Mouse (Mus musculus): Measurements from ENCODE around the gene Pknox2. TPM values are rescaled to one million over a fixed set of nuclear protein-coding genes. Genes with fewer than 3 reads are reported as not detected.

Pknox2 gene
- total RNA-seq, 1 experiment, result 1.8 TPM

- Histone ChIP-seq H3K4me3 (ENCODE audit: insufficient read depth in 1 of 2, low read depth in 1 of 2, low read length in 2 of 2, poor library complexity in 1 of 2, severe bottlenecking in 1 of 2) (no peak overlapping the region), H3K9ac (ENCODE audit: insufficient read depth, low read depth, low read length, poor library complexity, severe bottlenecking) (no peak overlapping the region), H3K27ac (ENCODE audit: insufficient read depth, low read depth, low read length, poor library complexity, severe bottlenecking) (no peak overlapping the region), H3K9me3 (ENCODE audit: control insufficient read depth, insufficient read depth, low read depth, low read length) (no peaks in the 10 kb centered on the region), H3K4me1 (ENCODE audit: control insufficient read depth in 2 of 2, insufficient read depth in 2 of 2, low read length in 2 of 2, poor library complexity in 1 of 2) (peaks cover 0 to 3% of the 10 kb centered on the region in 2 experiments; a peak in 1 of 4 replicates), H3K36me3 (ENCODE audit: control insufficient read depth, insufficient read depth, low read length, poor library complexity, severe bottlenecking) (no peaks in the 10 kb centered on the region)
- in situ Hi-C loops (cut with MboI; ENCODE audit: low sequenced_read_pairs in 2 of 2, unreplicated experiment in 2 of 2), result no loop called here
- DNase-seq (ENCODE audit: low read depth, low spot score), result no peak
- TF ChIP-seq ZC3H11A (IDR thresholded peaks at IDR 0.05; ENCODE audit: borderline replicate concordance, low read depth, low read length), result no peak
- no peak for TF ChIP-seq CHD2 (IDR thresholded peaks at IDR 0.05; ENCODE audit: low read depth, low read length)
- no peak for TF ChIP-seq MAFK (IDR thresholded peaks at IDR 0.05; ENCODE audit: insufficient read depth, low read depth, low read length)
- TF ChIP-seq HCFC1 (IDR thresholded peaks at IDR 0.05; ENCODE audit: borderline replicate concordance, insufficient read depth, low read length), result no peak
- no peak for TF ChIP-seq ZNF384 (IDR thresholded peaks at IDR 0.05; ENCODE audit: low read depth, low read length)
Observed at GRCm38 (mm10) chr9:36919472-36919871, 227.7 kb downstream of the Pknox2 start.

- Histone ChIP-seq H3K4me1 (ENCODE audit: control insufficient read depth in 2 of 2, insufficient read depth in 2 of 2, low read length in 2 of 2, poor library complexity in 1 of 2) (peaks cover 0 to 3% of the 10 kb centered on the region in 2 experiments; a peak in 1 of 4 replicates), H3K9me3 (ENCODE audit: control insufficient read depth, insufficient read depth, low read depth, low read length) (no peaks in the 10 kb centered on the region), H3K4me3 (ENCODE audit: insufficient read depth in 1 of 2, low read depth in 1 of 2, low read length in 2 of 2, poor library complexity in 1 of 2, severe bottlenecking in 1 of 2) (no peak overlapping the region), H3K27ac (ENCODE audit: insufficient read depth, low read depth, low read length, poor library complexity, severe bottlenecking) (no peak overlapping the region), H3K36me3 (ENCODE audit: control insufficient read depth, insufficient read depth, low read length, poor library complexity, severe bottlenecking) (no peaks in the 10 kb centered on the region), H3K9ac (ENCODE audit: insufficient read depth, low read depth, low read length, poor library complexity, severe bottlenecking) (no peak overlapping the region)
- TF ChIP-seq MAFK (IDR thresholded peaks at IDR 0.05; ENCODE audit: insufficient read depth, low read depth, low read length) (no peak), ZC3H11A (IDR thresholded peaks at IDR 0.05; ENCODE audit: borderline replicate concordance, low read depth, low read length) (no peak), ZNF384 (IDR thresholded peaks at IDR 0.05; ENCODE audit: low read depth, low read length) (no peak), CHD2 (IDR thresholded peaks at IDR 0.05; ENCODE audit: low read depth, low read length) (no peak), HCFC1 (IDR thresholded peaks at IDR 0.05; ENCODE audit: borderline replicate concordance, insufficient read depth, low read length) (no peak)
- no peak for DNase-seq (ENCODE audit: low read depth, low spot score)
- in situ Hi-C loops (cut with MboI; ENCODE audit: low sequenced_read_pairs in 2 of 2, unreplicated experiment in 2 of 2), result no loop called here
Observed at GRCm38 (mm10) chr9:36918582-36918981, 228.6 kb downstream of the Pknox2 start.

GRCm38 (mm10) chr9:36916915-36917314 is 230.3 kb downstream of the Pknox2 start:
- Histone ChIP-seq H3K9ac (ENCODE audit: insufficient read depth, low read depth, low read length, poor library complexity, severe bottlenecking) (no peak overlapping the region; the same call in 1 of the 2 replicates), H3K9me3 (ENCODE audit: control insufficient read depth, insufficient read depth, low read depth, low read length) (no peaks in the 10 kb centered on the region), H3K36me3 (ENCODE audit: control insufficient read depth, insufficient read depth, low read length, poor library complexity, severe bottlenecking) (no peaks in the 10 kb centered on the region), H3K4me3 (ENCODE audit: insufficient read depth in 1 of 2, low read depth in 1 of 2, low read length in 2 of 2, poor library complexity in 1 of 2, severe bottlenecking in 1 of 2) (no peak overlapping the region), H3K27ac (ENCODE audit: insufficient read depth, low read depth, low read length, poor library complexity, severe bottlenecking) (no peak overlapping the region), H3K4me1 (ENCODE audit: control insufficient read depth in 2 of 2, insufficient read depth in 2 of 2, low read length in 2 of 2, poor library complexity in 1 of 2) (peaks cover 0 to 3% of the 10 kb centered on the region in 2 experiments; a peak in 1 of 4 replicates)
- in situ Hi-C loops (cut with MboI; ENCODE audit: low sequenced_read_pairs in 2 of 2, unreplicated experiment in 2 of 2), result no loop called here
- no peak for DNase-seq (ENCODE audit: low read depth, low spot score)
- no peak for TF ChIP-seq CHD2 (IDR thresholded peaks at IDR 0.05; ENCODE audit: low read depth, low read length)
- no peak for TF ChIP-seq ZNF384 (IDR thresholded peaks at IDR 0.05; ENCODE audit: low read depth, low read length)
- no peak for TF ChIP-seq HCFC1 (IDR thresholded peaks at IDR 0.05; ENCODE audit: borderline replicate concordance, insufficient read depth, low read length)
- no peak for TF ChIP-seq ZC3H11A (IDR thresholded peaks at IDR 0.05; ENCODE audit: borderline replicate concordance, low read depth, low read length)
- no peak for TF ChIP-seq MAFK (IDR thresholded peaks at IDR 0.05; ENCODE audit: insufficient read depth, low read depth, low read length)

- DNase-seq (ENCODE audit: low read depth, low spot score), result peak; percentile 66
- H3K4me1 ChIP-seq (ENCODE audit: control insufficient read depth in 2 of 2, insufficient read depth in 2 of 2, low read length in 2 of 2, poor library complexity in 1 of 2), result peaks cover 0 to 3% of the 10 kb centered on the region in 2 experiments; a peak in 1 of 4 replicates
- peak overlapping the region; percentile 2; the same call in 1 of the 2 replicates for H3K9ac ChIP-seq (ENCODE audit: insufficient read depth, low read depth, low read length, poor library complexity, severe bottlenecking)
- in situ Hi-C loops (cut with MboI; ENCODE audit: low sequenced_read_pairs in 2 of 2, unreplicated experiment in 2 of 2), result no loop called here
- no peak overlapping the region for H3K4me3 ChIP-seq (ENCODE audit: insufficient read depth in 1 of 2, low read depth in 1 of 2, low read length in 2 of 2, poor library complexity in 1 of 2, severe bottlenecking in 1 of 2)
- no peak for TF ChIP-seq CHD2 (IDR thresholded peaks at IDR 0.05; ENCODE audit: low read depth, low read length)
- peak; percentile 84; the same call in 1 of the 2 replicates for TF ChIP-seq ZC3H11A (IDR thresholded peaks at IDR 0.05; ENCODE audit: borderline replicate concordance, low read depth, low read length)
- TF ChIP-seq MAFK (IDR thresholded peaks at IDR 0.05; ENCODE audit: insufficient read depth, low read depth, low read length), result 0 out of 2 replicates have a peak, but pooled peaks have one; percentile 17
- 0 out of 2 replicates have a peak, but pooled peaks have one; percentile 9 for TF ChIP-seq ZNF384 (IDR thresholded peaks at IDR 0.05; ENCODE audit: low read depth, low read length)
- TF ChIP-seq HCFC1 (IDR thresholded peaks at IDR 0.05; ENCODE audit: borderline replicate concordance, insufficient read depth, low read length), result no peak
- no peak overlapping the region for H3K27ac ChIP-seq (ENCODE audit: insufficient read depth, low read depth, low read length, poor library complexity, severe bottlenecking)
- H3K36me3 ChIP-seq (ENCODE audit: control insufficient read depth, insufficient read depth, low read length, poor library complexity, severe bottlenecking), result no peaks in the 10 kb centered on the region
- no peaks in the 10 kb centered on the region for H3K9me3 ChIP-seq (ENCODE audit: control insufficient read depth, insufficient read depth, low read depth, low read length)
Observed at GRCm38 (mm10) chr9:36916362-36916761, 230.8 kb downstream of the Pknox2 start.

Data from ES-E14 (cell line).